Mouse (Mus musculus) layer of hippocampus, adult 9-11 months (tissue): ENCODE measurements around the gene Cep112.
A peak's percentile ranks its signal among the peaks of the same experiment; 100 is the strongest.
"Not testable (repeated sequence)": the region's sequence is repeated elsewhere in the genome, so short reads cannot be mapped to it uniquely, and the experiment has no call there.

Experiments
- DNase-seq: peaks from one replicate; pipeline ENCODE4 v3.0.0; 2022

Gene Cep112

GRCm38 (mm10) chr11:108809626-108810025 is 384.6 kb downstream of the Cep112 start:
- DNase-seq, result no peak

DNA sequence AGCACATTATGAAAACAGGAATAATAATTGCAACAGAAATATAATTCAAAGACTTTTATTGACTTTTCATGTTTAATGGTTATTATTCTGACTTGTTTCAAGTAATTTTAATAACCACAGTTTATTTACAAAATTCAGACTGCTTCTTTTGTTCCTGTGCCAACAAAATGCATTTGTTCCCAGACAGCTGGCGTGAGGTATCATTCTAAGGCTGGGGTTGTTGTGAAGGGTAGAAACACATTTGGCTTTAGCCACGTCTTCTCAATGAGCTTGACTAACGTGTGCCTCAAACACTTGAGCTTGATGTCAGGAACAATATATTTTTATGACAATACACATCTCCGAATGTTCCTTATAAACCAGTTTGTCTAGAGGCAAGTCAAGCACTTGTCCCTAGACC is 396.8 kb downstream of the Cep112 start:
- no peak for DNase-seq

GRCm38 (mm10) chr11:108822257-108822656 is 397.3 kb downstream of the Cep112 start:
- DNase-seq, result no peak

- DNase-seq, result no peak
Observed at GRCm38 (mm10) chr11:108827321-108827720, 402.3 kb downstream of the Cep112 start.

DNA sequence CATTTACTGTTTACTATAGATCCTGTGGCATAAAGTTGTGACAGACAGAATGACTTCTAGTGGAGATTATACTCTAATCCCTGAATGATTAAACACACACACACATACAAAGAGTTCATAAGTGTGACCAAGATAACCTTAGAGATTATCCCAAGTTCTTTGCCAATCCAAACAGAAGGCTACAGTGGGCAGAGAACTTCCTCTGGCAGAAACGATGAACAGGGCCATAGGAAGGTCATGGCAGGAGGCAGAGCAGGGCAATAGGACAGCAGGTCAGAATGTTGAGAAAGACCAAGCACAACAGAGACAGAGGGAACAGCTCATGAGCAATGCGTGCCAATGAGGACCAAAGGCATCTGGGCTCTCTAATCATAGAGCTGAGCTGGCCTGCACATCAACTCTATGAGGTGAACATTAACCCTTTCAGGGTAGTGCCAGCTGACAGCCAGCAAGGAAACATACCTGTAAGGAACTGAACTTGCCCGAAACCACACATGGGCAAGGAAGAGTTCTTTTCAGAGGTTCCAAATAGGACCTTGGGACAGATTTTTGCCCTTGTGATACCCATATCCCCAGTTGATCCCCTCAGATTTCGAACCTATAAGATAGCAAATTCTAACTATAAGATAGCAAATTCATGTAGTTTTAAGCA is 403.5 kb downstream of the Cep112 start:
- DNase-seq, result no peak

GRCm38 (mm10) chr11:108836706-108837105 is 411.7 kb downstream of the Cep112 start:
- DNase-seq, result no peak

DNA sequence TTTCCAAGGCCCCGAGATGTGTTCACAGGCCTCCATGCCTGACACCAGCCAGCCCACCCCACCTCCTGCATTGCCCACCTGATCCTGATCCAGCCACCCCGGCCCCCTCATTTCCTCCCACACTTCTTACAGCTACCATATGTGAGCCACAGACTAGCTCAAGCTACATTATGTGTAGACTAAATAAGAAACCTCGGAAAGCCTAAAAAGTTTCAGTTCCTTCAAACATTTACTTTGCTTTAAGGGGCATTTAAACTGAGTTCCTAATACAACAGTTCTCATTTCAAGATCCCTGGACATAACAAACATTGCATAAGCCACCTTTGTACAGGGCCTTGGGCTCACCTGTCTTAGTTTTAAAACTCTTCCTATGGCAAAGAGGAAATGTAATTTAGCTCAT is 415.2 kb downstream of the Cep112 start:
- DNase-seq, result no peak

DNA sequence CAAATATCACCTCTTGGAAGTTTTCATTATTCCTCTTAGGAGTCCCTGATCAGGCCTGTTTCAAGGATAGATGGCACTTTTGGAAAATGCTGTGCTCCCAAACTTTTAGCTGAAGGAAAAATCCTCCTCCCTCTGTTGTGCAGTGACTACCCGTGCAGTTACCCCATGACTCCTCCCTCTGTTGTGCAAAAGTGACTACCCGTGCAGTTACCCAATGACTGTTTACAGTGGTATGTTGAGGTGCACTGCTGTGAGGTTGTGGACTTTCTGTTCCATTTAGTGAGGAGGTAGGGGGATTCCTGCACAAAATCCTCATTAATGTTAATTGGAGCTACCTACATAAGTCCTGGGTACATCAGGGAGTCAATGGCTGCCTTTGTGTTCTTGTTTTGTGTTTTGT is 417.8 kb downstream of the Cep112 start:
- no peak for DNase-seq

DNA sequence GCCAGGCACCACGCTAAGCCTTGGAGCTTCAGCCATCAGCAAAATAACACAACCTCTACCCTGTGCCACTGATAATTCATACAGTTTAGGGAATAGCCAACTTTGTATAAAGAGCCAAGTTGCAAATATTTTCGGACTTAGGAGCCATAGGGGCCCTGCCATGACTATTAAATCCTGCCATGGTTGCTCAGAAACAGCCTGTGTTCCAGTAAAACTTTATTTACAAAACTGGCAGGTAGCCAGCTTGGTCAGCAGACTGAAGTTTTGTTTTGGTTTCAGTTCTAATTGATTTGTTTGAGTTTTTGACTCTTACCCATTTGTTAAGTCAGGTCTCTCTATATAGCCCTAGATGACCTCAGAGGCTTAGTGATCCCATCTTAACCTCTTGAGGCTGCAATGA is 421.0 kb downstream of the Cep112 start:
- DNase-seq, result no peak

GRCm38 (mm10) chr11:108846479-108846878 is 421.5 kb downstream of the Cep112 start:
- no peak for DNase-seq

DNA sequence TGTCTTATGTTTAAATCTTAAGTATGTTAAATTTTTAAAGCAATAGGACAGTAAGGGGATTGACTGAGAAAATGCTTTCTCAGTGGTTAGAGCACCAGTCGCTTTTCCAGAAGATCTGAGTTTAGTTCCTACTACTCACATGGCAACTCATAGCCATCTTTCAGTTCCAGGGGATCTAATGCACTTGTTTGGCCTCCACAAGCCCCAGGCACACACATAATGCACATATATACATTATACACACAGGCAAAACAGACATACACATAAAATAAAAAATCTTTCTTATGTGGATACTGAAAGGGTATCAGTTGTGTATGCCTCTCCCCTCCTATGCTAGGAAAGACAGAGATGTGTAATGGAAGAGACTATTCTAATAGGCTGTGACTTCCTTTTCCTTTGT is 426.8 kb downstream of the Cep112 start:
- no peak for DNase-seq

GRCm38 (mm10) chr11:108857254-108857653 is 432.3 kb downstream of the Cep112 start:
- no peak for DNase-seq

DNA sequence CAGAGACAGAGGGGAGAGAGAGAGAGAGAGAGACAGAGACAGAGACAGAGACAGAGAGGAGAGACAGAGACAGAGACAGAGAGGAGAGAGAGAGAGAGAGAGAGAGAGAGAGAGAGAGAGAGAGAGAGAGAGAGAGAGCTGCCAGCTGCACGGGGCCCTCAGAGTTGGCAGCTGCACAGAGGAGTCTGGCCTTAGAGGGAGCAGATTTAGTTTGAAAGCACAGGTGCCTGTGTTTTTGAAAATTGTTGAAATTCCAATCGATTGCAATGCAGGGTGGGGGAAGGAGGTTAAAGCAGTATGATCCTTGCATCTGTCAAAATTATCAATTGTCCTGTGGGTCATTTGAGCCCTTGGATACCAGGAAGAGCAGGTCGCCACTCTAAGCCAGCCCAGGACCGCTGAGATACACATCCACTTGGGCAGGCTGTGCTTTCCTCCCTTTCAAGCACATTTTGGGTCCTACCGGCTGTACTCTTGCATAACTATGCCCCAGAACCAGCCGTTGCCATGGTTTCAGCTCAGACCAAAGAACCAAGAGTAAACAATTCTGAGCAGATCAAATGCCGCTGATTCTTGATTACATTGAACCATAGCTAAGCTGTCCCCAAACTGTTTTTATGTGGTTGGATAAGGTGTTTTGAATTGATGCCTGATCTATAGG is 432.8 kb downstream of the Cep112 start:
- DNase-seq, result peak; percentile 82

DNA sequence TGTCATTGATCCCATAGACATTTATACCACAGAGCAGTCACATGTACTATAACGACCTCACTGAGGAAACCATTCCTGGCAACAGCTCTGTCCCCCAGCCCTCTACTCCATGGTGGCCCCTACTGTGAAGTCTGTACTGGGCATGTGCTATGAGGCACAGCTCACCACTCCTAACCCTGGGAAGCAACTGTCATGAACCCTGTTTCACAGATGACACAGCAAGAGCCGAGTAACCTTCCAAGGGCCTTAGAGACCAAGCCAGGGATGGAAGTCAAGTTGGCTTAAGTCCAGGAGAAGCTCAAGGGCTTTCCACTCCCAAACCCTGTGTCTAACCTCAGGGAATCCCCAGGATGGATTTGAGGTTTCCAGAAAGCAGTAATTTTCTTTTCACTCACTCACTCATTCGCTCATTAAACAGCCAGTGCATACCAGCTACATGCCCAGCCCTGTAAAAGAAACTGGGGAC is 433.4 kb downstream of the Cep112 start:
- peak; percentile 7 for DNase-seq

GRCm38 (mm10) chr11:108858846-108859245 is 433.9 kb downstream of the Cep112 start:
- no peak for DNase-seq

DNA sequence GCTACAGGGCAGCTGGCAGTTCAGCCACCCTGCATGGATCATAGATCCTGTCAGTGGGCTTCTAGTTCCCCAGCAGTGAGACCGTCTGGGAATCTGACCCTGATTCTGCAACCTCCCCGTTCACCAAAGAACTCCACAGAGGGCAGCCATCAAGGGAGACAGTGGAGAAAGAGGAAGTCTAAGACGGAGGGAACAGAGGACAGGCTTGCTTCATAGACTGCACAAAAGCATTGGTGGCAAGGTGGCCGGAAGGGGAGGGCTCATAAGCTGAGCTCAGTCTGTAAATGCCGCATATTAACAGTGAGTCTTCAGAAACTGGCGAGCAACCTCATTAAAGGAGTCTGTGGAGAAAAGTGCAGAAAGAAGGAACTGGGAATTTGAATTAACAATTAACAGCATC is 437.4 kb downstream of the Cep112 start:
- no peak for DNase-seq

DNA sequence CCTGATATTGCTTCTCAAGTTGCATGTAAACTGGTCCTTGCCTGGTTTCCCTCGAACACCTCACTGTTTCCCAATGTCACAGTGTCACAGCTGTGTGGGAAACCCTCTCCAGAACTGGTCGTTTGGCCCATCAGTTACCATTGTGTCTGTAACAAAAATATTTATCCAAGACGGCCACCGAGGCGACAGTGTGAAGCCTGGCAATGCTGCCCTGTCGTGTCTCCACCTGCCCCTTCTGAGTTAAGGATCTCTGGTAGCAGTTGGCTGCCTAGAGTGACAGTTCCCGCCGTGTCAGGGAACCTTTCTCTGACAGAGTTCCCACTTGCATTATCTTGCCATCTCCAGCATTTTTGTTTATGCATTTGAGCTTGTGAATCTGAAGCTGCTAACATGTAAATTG is 440.8 kb downstream of the Cep112 start:
- no peak for DNase-seq

DNA sequence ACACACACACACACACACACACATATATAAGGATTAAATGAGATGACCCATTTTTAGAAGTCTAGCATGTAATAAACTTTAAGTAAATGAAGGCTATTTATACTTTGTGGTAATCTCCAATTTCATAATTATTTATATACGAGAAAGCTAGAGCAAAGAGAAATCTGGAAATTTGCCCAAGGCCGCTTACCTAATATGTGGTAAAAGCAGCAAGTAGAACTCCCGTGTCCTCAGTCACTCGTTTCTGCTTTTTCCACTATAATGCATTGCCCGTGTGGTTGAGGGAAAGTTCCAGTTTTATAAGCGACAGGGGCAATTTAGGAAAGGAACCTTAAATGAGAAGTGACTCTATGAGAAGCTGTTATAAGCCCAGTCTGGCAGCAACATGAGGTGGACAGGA is 442.5 kb downstream of the Cep112 start:
- DNase-seq, result no peak

- not testable (repeated sequence) for DNase-seq
Observed at GRCm38 (mm10) chr11:108871284-108871683, 446.3 kb downstream of the Cep112 start.

GRCm38 (mm10) chr11:108871748-108872147 is 446.8 kb downstream of the Cep112 start:
- DNase-seq, result no peak

- DNase-seq, result no peak
Observed at GRCm38 (mm10) chr11:108876633-108877205, 451.7 kb downstream of the Cep112 start.

GRCm38 (mm10) chr11:108877520-108877919 is 452.5 kb downstream of the Cep112 start:
- DNase-seq, result no peak

DNA sequence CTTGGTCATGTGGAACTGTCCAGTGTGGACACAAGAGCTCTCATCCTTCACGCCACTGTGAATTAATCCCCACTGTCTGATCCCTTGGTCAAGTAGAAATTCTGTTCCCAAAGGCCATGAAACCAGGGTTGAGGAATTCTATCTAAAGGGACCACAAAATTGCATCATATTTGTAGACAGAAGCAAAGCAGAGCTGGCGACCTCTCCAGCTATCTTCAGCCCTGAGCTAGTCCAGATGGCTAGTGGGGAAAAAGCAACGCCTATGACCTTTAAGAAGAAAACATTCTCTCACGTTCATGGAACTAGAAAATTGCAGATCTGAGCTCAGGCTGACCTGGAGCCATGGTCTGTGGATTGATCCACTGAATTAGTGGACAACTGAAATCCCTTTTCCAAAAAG is 455.6 kb downstream of the Cep112 start:
- no peak for DNase-seq

- DNase-seq, result no peak
Observed at GRCm38 (mm10) chr11:108881662-108882061, 456.7 kb downstream of the Cep112 start.
